Mouse (Mus musculus): ENCODE results near the gene Hpf1. TPM values are rescaled to one million over a fixed set of nuclear protein-coding genes. Genes with fewer than 3 reads are reported as not detected.

Hpf1 gene
- polyA plus RNA-seq (2017; shearing (Covaris generic)) = 10 to 100 TPM; 55.4 to 56.7 TPM

GRCm38 (mm10) chr8:60889843-60890519 lies at the start of gene Hpf1:
TSS of gene Hpf1 (plus strand) at chr8:60890418.
- ATAC-seq = peak; percentile 99

- no peak for ATAC-seq
These were observed 47.8 kb upstream of the Hpf1 start for GRCm38 (mm10) chr8:60842388-60842787.

GRCm38 (mm10) chr8:60857559-60857958 lies 32.7 kb upstream of the Hpf1 start:
- ATAC-seq = no peak

GRCm38 (mm10) chr8:60858091-60858490 lies 32.1 kb upstream of the Hpf1 start:
- no peak for ATAC-seq

- ATAC-seq = no peak
These were observed 31.2 kb upstream of the Hpf1 start for GRCm38 (mm10) chr8:60858911-60859476.

- ATAC-seq = no peak
These were observed 30.6 kb upstream of the Hpf1 start for GRCm38 (mm10) chr8:60859605-60860004.

GRCm38 (mm10) chr8:60860749-60861148 lies 29.5 kb upstream of the Hpf1 start:
- no peak for ATAC-seq

- ATAC-seq = no peak
These were observed 28.4 kb upstream of the Hpf1 start for GRCm38 (mm10) chr8:60861783-60862182.

- no peak for ATAC-seq
These were observed 25.3 kb upstream of the Hpf1 start for GRCm38 (mm10) chr8:60864875-60865274.

- peak; percentile 40 for ATAC-seq
These were observed 24.6 kb upstream of the Hpf1 start for GRCm38 (mm10) chr8:60865504-60866114.

GRCm38 (mm10) chr8:60867468-60868115 lies 22.6 kb upstream of the Hpf1 start:
- no peak for ATAC-seq

- ATAC-seq = no peak
These were observed 21.8 kb upstream of the Hpf1 start for GRCm38 (mm10) chr8:60868236-60868965.

- no peak for ATAC-seq
These were observed 20.5 kb upstream of the Hpf1 start for GRCm38 (mm10) chr8:60869761-60870160.

- ATAC-seq = no peak
These were observed 19.7 kb upstream of the Hpf1 start for GRCm38 (mm10) chr8:60870231-60871193.

GRCm38 (mm10) chr8:60878617-60879016 lies 11.6 kb upstream of the Hpf1 start:
- ATAC-seq = no peak

- ATAC-seq = no peak
These were observed 6.6 kb upstream of the Hpf1 start for GRCm38 (mm10) chr8:60883419-60884137.

GRCm38 (mm10) chr8:60886736-60887135 lies 3.5 kb upstream of the Hpf1 start:
- ATAC-seq = no peak

- ATAC-seq = no peak
These were observed 931 bp upstream of the Hpf1 start for GRCm38 (mm10) chr8:60889131-60889842.

GRCm38 (mm10) chr8:60890520-60890874 lies 279 bp downstream of the Hpf1 start:
- no peak for ATAC-seq

GRCm38 (mm10) chr8:60891757-60892156 lies 1.5 kb downstream of the Hpf1 start:
- no peak for ATAC-seq

Data from activated CD4-positive, CD25-positive, alpha-beta regulatory T cell, adult 4 months (primary cell).